Mouse (Mus musculus): Measurements from ENCODE around the gene Zfp688.
"Not testable (repeated sequence)": the region's sequence is repeated elsewhere in the genome, so short reads cannot be mapped to it uniquely, and the experiment has no call there.

The Zfp688 gene

DNA sequence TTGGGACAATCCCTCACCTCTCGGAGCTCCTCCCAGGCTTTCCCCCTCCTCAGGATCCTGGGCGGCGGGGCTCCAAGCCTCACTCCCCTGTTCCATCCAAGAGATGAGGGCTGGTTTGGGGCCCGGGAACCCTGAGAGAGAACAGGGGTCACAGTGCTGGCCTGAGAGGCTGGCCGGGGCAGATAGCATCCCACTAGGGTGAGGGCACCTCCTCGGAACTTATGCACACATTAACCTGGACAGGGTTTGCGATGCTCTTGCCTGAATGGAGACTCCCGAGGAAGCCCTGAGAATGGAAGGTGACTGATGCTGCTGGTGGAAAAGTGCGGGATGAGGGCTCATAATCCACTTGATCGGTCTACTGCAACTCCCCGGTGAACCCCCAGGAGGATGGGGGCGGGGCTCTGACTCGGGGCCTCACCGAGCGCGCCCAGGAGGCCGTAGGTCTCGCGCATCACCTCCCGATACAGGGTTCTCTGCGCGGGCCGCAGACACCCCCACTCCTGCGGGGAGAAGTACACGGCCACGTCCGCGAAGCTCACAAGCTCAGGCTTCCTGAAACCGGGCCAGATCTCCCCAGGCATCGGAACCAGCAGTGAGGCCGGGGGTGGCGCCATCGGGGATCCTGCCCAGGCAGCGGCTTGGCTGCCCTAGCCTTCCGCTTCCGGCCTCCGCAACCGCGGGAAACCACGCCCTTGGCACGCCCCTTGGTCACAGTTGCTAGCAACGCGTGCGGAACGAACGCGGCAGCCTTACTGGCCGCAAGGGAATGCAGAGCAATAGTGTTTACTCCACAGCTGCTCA lies at the start of gene Zfp688:
Zfp688 (minus strand) TSS at position 681 of the 804 bp plus-strand sequence.
- in situ Hi-C loops (cut with MboI, MseI) = no loop called here

DNA sequence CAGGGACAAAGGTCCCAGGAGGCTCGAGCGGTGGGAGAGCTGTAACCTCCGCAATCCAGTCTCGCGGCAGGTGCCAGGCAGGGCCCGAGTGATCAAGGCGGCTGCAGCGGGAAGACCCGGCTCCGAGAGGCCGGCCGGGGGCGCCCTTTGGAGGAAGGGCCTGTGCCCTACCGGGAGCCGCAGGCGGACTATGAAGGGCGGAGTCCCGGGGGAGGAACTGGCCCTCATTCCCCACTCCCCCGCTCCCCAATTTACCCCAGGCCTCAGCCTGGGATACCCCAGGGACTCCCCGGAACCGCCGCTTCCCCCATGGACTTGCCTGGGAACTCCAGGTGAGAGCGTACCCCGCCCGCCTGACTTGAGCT lies 49.8 kb upstream of the Zfp688 start:
- in situ Hi-C loops (cut with MboI, MseI) = loop anchor here in 1 of 2 experiments (10.0 kb wide), 1 partner anchor 817 kb away; no protein-coding TSS in a partner anchor

DNA sequence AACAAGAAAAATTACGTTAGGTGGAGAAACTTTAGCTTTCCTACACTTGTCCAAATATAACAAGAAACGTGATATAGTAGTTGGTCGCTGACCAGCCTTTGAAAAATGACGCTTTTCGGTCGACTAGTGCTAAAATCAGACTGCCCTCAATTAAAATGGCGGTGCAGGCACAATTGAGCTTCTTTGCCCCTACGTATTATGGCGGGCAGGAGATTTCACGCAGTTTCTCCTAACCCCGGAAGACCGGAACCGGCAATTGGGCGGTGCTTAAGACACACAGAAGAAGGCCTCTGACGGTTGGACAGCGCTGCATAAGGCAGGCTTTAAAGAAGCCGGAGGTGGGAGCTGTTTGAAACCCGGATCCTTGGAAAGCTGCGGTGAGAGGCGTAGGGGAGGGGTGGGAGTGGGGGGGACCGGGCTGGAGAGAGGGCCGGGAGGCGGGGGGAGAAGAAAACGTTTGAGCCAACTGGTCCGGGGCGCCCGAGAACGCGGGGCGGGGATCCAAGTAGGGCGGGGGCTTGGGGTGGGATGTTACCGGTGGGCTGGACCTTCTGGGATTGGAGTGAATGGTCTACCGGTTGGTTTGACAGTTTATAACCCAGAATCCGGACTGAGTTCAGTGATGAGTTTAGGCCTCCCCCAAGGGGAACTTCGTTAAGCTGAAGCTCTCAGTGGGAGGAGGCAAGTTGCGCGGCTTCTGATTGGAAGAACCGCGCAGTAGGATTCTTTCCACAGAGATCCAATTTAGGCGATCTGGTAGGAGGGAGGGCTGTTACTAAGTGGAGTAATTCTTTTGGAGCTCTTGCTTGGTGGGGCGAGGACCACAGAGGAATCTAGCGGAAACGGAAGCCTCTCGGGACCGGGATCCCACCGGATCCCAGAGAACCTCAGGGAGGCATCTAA lies 49.1 kb upstream of the Zfp688 start:
- in situ Hi-C loops (cut with MboI, MseI) = loop anchor here in 1 of 2 experiments (10.0 kb wide), 1 partner anchor 816 kb away; no protein-coding TSS in a partner anchor

DNA sequence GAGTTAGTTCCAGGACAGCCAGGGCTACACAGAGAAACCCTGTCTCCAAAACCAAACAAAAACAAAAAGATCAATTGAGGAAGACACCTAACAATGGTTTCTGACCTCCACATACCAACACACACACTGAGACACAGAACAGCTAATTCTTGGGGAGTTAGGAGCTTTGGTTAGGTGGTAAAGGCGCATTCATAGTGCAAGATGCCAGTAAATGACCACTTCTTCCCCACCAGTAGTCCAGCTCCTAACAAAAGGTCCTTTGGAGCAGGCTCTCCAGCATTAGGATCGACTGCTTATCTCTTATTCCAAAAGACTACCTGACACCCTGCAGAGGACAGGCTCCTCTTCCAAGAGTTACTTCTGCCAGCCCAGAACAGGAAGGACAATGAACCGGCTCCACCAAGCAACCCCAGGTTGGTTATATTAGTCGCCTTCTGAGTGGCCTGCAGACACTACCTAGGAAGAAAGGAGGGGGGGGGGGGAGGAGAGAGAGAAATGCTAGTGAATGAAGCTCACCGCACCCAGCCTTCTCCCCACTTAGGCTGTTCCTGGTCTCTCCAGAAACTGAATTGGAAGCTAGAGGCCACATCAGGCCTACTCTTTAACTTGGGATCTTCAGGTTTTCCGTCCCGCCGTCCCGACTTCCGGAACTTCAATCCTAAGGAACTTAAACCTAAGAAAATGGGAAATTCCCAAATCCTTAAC lies 48.3 kb upstream of the Zfp688 start:
- in situ Hi-C loops (cut with MboI, MseI) = loop anchor here in 1 of 2 experiments (10.0 kb wide), 1 partner anchor 815 kb away; no protein-coding TSS in a partner anchor

DNA sequence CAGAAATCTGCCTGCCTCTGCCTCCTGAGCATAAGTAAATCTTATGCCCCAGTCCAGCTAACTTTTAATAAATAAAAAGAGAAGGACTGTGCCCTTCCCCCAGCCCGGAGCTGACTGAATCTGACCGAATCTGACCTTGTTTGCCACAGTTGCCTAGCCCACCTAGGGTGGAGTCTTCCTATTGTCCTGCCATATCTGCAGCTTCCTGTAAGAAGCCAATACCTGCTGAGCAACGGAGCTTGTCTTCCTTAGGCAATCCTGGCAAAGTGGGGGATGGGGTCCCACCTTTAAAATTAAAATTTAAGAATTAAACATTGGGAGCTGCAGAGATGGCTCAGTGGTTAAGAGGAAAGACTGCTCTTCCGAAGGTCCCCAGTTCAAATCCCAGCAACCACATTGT lies 44.7 kb upstream of the Zfp688 start:
- in situ Hi-C loops (cut with MboI, MseI) = no loop called here

DNA sequence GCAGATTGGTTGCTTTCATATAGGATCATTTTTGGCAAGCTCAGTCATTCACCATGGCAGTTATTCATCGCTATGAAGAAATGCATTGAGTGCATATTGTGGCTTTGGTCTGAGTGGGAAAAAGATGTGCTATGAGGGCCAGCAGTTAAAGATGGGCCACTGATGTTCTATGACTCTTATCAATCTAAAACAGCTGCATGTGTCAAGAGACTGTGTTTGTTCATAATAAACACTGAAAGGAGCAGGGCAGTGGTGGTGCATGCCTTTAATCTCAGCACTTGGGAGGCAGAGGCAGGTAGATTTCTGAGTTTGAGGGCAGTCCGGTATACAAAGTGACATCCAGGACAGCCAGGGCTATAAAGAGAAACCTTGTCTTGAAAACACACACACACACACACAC lies 43.8 kb upstream of the Zfp688 start:
- in situ Hi-C loops (cut with MboI, MseI) = not testable (repeated sequence)

DNA sequence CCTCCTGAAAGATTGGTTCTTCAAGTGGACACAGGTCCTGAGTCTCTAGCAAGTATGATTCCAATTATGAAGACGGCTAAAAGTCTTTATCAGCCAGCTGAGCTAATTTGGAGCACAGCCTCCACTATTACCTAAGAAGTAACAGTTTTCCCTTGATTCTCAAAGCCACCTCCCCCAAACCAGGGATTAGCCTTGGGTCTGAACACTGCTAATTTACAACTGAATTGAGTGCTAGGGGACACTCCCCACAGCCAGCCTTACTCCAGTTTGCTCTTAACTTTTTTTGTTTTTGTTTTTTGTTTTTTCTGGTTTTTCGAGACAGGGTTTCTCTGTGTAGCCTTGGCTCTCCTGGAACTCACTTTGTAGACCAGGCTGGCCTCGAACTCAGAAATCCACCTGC lies 43.3 kb upstream of the Zfp688 start:
- in situ Hi-C loops (cut with MboI, MseI) = no loop called here

DNA sequence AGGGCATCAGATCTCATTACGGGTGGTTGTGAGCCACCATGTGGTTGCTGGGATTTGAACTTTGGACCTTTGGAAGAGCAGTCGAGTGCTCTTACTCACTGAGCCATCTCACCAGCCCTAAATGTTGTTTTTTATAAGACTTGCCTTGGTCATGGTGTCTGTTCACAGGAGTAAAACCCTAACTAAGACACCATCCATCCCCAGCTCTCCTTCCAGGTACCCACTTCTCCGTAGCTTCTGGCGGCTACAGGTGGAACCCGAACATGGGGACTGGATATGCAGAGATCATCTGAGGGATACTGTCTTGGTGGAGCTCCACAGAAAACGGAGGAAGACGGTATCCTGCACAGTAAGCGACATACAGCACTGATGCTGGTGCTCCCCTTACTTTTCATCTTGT lies 37.4 kb upstream of the Zfp688 start, which contains the start of gene Prr14:
Prr14 (plus strand) TSS at position 301 of the 400 bp plus-strand sequence.
- in situ Hi-C loops (cut with MboI, MseI) = loop anchor here in 1 of 2 experiments (5.0 kb wide), 1 partner anchor 102 kb away; no protein-coding TSS in a partner anchor

DNA sequence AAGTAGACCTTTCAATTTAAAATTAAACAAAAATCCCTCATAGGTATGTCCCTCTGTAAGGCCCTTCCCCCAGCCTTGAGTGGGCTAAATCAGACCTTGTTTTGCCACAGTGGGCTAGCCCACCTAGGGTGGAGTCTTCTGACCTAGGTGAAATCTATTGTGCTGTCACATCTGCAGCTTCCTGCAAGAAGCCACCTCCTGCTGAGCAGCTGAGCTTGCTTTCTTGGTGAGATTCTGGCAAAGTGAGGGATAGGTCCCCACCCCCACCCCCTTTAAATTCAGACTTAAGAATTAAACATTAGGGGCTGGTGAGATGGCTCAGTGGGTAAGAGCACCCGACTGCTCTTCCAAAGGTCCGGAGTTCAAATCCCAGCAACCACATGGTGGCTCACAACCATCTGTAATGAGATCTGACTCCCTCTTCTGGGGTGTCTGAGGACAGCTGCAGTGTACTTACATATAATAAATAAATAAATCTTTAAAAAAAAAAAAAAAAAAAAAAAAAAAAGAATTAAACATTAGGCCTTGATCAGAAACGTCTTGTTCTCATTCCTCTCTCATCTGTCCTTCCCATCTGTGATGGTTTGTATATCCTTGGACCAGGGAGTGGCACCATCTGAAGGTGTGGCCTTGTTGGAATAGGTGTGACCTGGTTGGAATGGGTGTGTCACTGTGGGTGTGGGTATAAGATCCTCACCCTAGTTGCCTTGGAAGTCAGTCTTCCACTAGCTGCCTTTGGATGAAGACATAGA lies 36.7 kb upstream of the Zfp688 start:
- in situ Hi-C loops (cut with MboI, MseI) = loop anchor here in 1 of 2 experiments (5.0 kb wide), 1 partner anchor 101 kb away; no protein-coding TSS in a partner anchor

DNA sequence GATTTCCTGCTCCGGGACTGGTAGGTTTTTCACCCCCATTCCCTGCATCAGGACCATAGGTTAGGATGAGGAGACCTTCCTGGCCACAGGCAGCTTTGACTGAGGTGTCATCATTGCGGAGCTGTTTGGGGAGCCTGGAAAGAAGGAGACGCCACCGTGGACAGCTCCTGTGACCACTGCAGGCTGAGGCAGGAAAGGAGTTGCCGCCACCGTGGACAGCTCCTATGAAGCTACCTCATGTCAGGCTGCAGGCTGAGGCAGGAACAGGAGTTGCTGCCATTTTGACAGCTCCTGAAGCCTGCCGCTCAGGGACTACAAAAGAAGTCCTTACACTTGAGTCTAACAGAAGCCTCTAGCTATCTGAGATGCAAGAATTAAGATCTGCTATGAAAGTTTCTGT lies 33.0 kb upstream of the Zfp688 start:
- in situ Hi-C loops (cut with MboI, MseI) = loop anchor here in 1 of 2 experiments (5.0 kb wide), 1 partner anchor 98 kb away; no protein-coding TSS in a partner anchor

DNA sequence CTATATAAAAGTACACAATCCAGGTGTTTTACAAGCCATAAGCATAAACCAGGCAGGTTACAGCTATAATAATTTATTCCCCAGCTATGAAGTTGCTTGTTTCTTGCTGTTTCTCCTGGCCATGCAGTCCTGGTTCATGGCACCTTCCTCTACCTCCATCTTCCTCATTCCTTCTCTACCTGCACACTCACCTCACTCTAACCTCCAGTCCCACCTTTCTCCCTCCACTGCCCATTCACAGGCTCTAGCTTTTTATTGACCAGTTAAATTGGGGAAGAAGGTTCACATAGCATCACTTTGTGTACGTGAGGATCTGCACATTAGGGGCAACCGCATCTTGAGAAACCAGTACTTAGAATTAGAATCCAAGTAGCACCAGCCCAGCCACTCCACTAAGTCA lies 31.2 kb upstream of the Zfp688 start:
- in situ Hi-C loops (cut with MboI, MseI) = no loop called here

DNA sequence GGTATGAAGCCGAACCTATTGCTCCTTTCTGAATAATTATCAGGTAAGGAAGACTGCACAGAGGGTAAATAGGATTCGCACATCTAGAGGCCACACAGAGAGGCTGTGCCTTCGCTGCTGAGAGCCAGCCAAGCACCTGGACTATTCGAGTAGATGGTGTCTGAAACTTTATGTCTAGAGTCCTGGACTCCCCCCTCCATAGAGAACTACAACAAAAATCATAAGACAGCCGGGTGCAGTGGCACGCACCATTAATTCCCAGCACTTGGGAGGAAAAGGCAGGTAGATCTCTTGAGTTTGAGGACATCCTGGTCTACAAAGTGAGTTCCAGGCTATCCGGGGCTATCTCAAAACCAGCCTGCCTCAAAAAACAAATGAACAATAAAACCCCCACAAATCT lies 28.1 kb upstream of the Zfp688 start:
- in situ Hi-C loops (cut with MboI, MseI) = no loop called here

DNA sequence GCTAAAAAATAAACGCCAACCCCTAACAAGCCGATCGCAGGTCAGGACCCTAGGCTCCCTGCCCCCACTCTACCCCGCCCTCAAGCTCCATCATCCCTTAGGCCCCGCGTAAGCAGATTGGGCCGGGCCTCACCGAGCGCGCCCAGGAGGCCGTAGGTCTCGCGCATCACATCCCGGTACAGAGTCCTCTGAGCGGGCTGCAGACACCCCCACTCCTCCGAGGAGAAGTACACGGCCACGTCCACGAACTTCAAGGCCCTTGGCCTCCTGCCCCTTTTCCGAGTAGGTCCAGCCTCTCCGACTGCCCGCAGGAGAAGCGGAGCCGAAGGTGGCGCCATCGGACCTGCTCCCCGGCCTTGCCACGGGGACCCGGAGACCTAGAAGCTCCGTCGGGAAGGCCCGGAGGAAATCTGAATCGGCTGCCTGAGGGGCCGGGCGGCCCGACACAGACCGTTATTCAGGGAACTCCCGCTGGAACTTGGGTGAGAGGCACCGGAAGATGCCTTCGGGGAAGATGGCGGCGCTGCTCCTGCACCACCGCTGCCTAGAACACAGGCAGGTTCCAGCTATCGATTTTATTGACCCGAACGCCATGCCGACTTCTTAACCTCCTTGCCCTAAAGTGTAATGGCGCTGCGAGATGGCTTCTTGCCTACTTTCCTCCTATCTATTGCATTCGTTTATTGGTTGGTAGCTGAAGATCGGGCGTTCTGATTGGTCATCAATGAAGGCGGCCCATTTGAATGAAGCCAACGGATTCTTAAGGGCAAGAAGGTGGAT lies 26.8 kb upstream of the Zfp688 start, which contains the start of gene Zfp689:
Zfp689 (minus strand) TSS at position 638 of the 780 bp plus-strand sequence.
- in situ Hi-C loops (cut with MboI, MseI) = no loop called here

DNA sequence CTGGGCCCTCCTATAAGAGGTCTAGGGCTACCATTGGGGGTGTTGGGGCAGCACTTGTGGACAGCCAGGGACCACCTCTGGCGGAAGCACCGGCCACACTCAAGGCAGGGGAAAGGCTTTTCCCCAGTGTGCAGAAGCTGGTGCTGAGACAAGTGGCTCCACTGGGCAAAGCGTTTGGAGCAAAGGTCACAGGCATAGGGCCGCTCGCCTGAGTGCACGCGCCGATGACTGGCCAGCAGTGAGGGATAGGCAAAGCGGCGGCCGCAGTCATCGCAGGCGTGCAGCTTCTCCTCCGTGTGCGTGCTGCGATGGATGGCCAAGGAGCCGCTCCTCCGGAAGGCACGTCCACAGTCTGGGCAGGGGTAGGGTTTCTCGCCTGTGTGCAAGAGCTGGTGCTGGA lies 22.1 kb upstream of the Zfp688 start:
- in situ Hi-C loops (cut with MboI, MseI) = no loop called here

DNA sequence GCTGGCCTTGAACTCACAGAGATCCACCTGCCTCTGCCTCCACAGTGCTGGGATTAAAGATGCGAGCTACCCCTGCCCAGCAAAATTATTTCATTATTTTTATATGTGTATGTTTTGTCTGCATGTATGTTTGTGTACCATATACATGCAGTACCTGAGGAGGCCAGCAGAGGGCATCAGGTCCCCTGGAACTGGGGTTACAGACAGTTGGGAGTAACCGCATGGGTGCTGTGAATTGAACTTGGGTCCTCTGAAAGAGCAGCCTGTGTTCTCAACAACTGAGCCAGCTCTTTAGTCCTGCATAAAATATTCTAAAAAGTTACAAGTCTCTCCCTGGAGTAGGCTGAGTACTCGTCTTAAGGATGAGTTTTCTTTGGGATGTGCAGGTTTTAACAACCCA lies 15.9 kb upstream of the Zfp688 start:
- in situ Hi-C loops (cut with MboI, MseI) = loop anchor here in 1 of 2 experiments (5.0 kb wide), 1 partner anchor 65 kb away; no protein-coding TSS in a partner anchor

DNA sequence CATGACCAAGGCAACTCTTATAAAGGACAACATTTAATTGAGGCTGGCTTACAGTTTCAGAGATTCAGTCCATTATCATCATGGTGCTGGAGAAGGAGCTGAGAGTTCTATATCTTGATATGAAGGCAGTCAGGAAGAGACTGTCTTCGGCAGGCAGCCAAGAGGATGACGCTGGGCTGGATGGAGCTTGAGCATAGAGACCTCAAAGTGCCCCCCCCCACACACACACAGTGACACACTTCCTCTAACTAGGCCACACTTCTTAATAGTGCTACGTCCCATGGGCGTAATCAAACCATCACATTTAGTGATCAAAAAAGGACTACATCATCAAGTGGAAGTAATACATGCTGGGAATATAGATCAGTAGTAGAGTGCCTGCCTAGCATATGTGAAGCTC lies 13.3 kb upstream of the Zfp688 start:
- in situ Hi-C loops (cut with MboI, MseI) = loop anchor here in 1 of 2 experiments (5.0 kb wide), 1 partner anchor 67 kb away; no protein-coding TSS in a partner anchor

DNA sequence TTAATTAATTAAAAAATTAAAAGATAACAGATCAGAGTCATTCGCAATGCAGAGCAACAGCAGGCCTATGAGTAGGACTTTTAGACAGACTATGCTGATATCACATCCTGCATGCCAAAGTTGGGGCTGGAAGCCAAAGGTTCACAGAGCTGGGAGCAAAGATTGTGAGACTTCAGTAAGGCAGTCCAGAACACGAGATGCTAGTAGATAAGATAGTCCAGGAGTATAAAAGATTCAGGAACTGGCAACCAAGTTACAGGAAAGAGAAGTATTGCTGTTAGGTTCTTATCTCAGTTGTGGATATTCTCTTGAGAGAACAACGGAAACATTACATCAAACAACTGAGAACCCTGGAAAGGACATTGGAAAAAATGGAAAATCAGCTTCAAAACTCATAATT lies 4.5 kb upstream of the Zfp688 start:
- in situ Hi-C loops (cut with MboI, MseI) = no loop called here

DNA sequence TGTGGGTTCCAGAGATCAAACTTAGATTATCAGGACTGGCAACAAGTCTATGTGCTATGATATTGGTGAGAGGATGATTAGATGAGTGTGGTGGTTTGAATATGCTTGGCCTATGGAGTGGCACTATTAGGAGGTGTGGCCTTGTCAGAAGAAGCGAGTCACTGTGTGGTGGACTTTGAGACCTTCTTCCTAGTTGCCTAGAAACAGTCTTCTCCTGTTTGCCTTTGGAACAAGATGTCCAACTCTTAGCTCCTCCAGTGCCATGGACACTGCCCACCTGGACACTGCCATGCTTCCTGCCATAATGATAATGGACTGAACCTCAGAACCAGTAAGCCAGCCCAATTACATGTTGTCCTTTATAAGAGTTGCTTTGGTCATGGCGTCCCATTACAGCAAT lies 4.0 kb upstream of the Zfp688 start:
- in situ Hi-C loops (cut with MboI, MseI) = no loop called here

DNA sequence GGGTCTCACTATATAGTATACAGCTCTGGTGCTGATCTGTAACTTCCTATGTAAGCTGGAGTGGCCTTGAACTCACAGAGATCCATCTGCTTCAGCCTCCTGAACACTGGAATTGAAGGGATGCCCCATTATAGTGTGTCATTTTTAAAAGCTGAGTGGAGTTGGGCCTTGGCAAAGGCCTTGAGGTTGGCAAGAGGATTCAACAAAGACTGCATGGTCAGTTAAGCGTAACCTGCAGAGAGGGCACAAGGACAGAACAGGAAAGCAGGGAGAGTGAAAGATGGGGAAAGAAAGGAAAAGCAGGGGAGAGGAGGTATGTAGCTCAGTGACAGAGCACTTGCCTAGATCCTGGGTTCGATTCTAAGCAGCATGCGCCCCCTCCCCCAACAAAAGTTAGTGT lies 3.4 kb upstream of the Zfp688 start:
- in situ Hi-C loops (cut with MboI, MseI) = no loop called here

DNA sequence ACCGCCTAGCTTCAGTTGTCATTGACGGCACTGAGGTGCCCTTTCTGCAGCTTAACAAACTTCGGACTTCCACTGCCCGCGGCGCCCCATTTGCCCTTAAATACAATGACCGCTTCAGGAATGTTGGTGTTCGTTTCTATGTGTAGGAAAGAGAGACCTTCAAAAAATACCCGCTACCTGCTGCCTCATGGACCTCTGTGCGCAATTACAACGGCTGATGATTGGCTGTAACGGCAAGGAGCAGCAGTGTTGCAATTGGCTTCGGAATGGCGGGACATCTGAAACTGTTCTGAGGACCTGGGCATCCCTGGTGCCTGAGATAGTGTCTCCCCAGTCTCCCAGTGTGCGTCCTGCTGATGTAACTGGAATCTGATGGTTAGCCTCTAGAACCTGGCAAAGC lies 379 bp upstream of the Zfp688 start:
- in situ Hi-C loops (cut with MboI, MseI) = no loop called here
